Mouse (Mus musculus) kidney, postnatal 14 days (tissue): Measurements from ENCODE around the gene Myh3.

Experiments used
- DNase-seq: peaks from one replicate; pipeline ENCODE4 v3.0.0; 2022; ENCODE audit warnings: mixed read lengths

Myh3 gene

GRCm38 (mm10) chr11:67145482-67146408 lies 67.6 kb downstream of the Myh3 start:
- no peak for DNase-seq

- DNase-seq = no peak
These were observed 68.5 kb downstream of the Myh3 start for GRCm38 (mm10) chr11:67146409-67147282.

- no peak for DNase-seq
These were observed 69.3 kb downstream of the Myh3 start for GRCm38 (mm10) chr11:67147283-67147921.

GRCm38 (mm10) chr11:67148286-67149012 lies 70.3 kb downstream of the Myh3 start:
- DNase-seq = no peak

- DNase-seq = no peak
These were observed 72.1 kb downstream of the Myh3 start for GRCm38 (mm10) chr11:67150237-67150636.

- no peak for DNase-seq
These were observed 73.1 kb downstream of the Myh3 start for GRCm38 (mm10) chr11:67151159-67151558.
